Mouse (Mus musculus) heart, embryonic 16.5 days (tissue): ENCODE measurements at regions not wholly inside any gene's neighbourhood (a gene's known extent, or its start where the extent isn't known, plus 50 kb on each side); places are given as distances from the start of the nearest gene placed in this dataset.

ENCODE experiments used
- ATAC-seq: fragments of 200-750 bp; cut with Nextera tagmentation; replicated peaks from 2 replicates; pipeline ENCODE4 v1.8.0; 2017; ENCODE audit warnings: moderate number of reproducible peaks; ENCODE audit not compliant: insufficient read depth, low FRiP score; ENCODE audit errors: extremely low read depth
- H3K27ac ChIP-seq: fragments of 300-500 bp; sonication (generic); 2 replicates; pipeline ENCODE4 v1.5.1; 2014; ENCODE audit warnings: mild to moderate bottlenecking, low read length, control low read depth, moderate library complexity
- H3K27me3 ChIP-seq: fragments of 300-500 bp; sonication (generic); 2 replicates; pipeline ENCODE4 v1.6.1; 2014; ENCODE audit warnings: low read length, mixed read lengths; ENCODE audit not compliant: control insufficient read depth, insufficient read depth
- H3K36me3 ChIP-seq: fragments of 300-500 bp; sonication (generic); 2 replicates; pipeline ENCODE4 v1.6.1; 2014; ENCODE audit not compliant: control insufficient read depth, insufficient read depth
- H3K4me1 ChIP-seq: fragments of 300-500 bp; sonication (generic); 2 replicates; pipeline ENCODE4 v1.6.1; 2014; ENCODE audit warnings: low read length, mixed read lengths; ENCODE audit not compliant: control insufficient read depth, insufficient read depth
- H3K4me2 ChIP-seq: fragments of 300-500 bp; sonication (generic); 2 replicates; pipeline ENCODE4 v1.6.1; 2014; ENCODE audit warnings: low read depth, mild to moderate bottlenecking, control low read depth, low read length
- H3K4me3 ChIP-seq: fragments of 300-500 bp; sonication (generic); 2 replicates; pipeline ENCODE4 v1.5.1; 2014; ENCODE audit warnings: mild to moderate bottlenecking, control low read depth, low read length
- H3K9ac ChIP-seq: fragments of 300-500 bp; sonication (generic); 2 replicates; pipeline ENCODE4 v1.6.1; 2014; ENCODE audit warnings: low read length, control low read depth
- H3K9me3 ChIP-seq: fragments of 300-500 bp; sonication (generic); replicated peaks from 2 replicates; pipeline ENCODE4 v1.6.1; 2016; ENCODE audit warnings: low read length; ENCODE audit not compliant: control insufficient read depth
- WGBS: fragments of 180-500 bp; shearing (Covaris S2); extraction: QIAGEN DNeasy Blood & Tissue Kit; methylation state at CpG from one replicate; pipeline ENCODE4 v1.1.7; 2014; 5-methylcytosine and 5-hydroxymethylcytosine counted together

DNA sequence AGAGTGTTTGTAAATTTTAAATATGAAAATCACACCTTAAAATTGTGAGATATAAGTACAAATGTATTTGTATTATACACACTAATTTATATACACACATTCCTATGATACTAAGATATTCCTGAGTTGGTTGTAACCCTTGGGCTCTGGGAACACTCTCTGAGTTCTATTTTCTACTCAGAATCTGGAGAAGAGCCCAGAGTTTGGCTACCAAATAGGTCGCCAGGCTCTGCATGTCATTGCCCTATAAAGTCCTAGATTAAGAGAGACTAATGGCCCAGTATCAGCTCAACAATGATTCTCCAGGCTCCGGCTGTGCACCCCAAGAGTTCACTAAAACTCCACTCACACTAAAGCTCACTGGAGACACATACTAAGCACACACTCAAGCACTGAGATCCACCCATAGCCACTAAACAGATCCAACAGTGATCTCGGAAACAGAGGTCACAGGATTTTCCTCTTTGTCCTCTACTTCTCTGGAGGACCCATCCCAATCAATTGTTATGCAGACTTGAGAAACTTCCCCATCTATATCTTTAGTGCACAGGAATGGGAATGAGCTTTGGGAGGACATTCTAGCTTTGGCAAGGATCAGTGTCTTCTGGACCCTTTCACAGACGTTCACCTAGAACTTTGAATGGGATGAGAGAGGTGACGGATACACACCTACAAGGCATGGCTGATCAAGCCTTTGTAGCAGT, 238.1 kb upstream of the Nr2f2 start:
- no peaks in the 10 kb centered on the region for H3K36me3 ChIP-seq
- no peak overlapping the region for H3K4me3 ChIP-seq
- no peaks in the 10 kb centered on the region for H3K4me1 ChIP-seq
- ATAC-seq, result no peak
- no peaks in the 10 kb centered on the region for H3K9me3 ChIP-seq
- no peak overlapping the region for H3K4me2 ChIP-seq
- no peak overlapping the region for H3K9ac ChIP-seq
- H3K27me3 ChIP-seq, result no peaks in the 10 kb centered on the region
- WGBS, result 78% methylated on average over 5 of the region's 5 CpGs
- H3K27ac ChIP-seq, result no peak overlapping the region

DNA sequence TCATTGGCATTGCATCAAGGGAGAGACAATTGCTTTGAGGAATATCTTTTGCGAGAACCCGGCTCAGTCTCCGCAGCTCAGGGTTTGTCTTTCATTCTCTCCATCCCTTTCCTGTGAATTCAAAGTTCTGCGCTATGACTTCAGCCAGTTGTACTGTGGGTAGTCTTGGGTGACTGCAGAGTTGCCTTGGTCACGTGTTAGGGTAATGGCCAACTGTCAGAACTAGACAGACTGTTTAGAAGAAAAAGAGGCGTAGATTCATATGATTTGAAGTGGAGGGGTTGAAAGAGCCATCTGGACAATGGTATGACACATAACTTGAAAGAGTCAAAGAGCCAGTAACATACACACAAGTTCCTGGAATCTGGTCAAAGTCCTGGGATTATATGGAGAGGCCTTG, 226.5 kb upstream of the Nr2f2 start:
- 0 out of 2 replicates have a peak, but pooled peaks cover 2% of the 10 kb centered on the region for H3K9me3 ChIP-seq
- H3K36me3 ChIP-seq, result no peaks in the 10 kb centered on the region
- 87% methylated on average over 6 of the region's 6 CpGs for WGBS
- no peaks in the 10 kb centered on the region for H3K27me3 ChIP-seq
- H3K4me2 ChIP-seq, result no peak overlapping the region
- H3K4me1 ChIP-seq, result peaks cover 4% of the 10 kb centered on the region; the same call in 1 of the 2 replicates
- H3K4me3 ChIP-seq, result no peak overlapping the region
- H3K9ac ChIP-seq, result no peak overlapping the region
- ATAC-seq, result no peak
- H3K27ac ChIP-seq, result no peak overlapping the region

DNA sequence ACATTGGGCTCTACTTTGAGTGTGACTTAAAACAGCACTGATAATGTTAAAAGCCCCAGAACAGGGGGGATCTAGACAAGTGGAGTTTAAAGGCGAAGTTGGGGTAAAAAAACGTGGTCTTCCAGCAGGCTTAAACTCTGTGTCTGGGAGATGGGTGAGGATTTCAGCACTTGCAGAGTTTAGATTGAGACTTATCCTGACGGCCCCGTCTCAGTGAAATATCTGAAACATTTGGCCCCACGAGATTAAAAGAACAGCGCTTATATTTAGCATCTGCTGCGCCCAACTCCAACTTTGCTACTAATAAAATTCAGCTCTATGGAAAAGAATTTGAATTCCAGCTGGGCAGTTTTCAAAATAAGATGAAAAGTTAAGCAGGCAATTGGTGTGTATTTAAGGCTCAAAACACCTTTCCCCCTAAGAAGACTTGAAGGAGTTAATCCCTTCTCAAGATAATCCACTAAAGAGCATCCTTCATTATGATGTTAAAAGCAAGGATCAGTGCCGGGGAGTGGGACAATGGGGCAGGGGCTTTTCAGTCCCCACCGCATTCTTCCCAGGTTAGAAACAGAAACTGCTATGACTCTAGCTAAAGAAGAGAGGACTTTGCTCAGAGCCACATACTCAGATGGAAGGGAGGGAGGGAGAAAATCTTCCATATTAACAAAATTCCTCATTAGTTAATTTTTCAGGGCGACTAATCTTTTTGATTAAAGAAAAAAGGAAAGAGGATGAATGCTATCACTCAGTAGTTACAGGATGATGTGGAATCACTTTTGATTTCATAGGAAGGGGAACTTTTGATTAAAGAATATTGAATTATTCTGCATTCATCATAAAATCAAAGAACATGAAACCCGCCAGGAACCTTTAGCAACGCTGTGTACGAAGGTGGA, 225.1 kb upstream of the Nr2f2 start:
- WGBS, result 33% methylated on average over 13 of the region's 13 CpGs
- Histone ChIP-seq H3K9me3 (0 out of 2 replicates have a peak, but pooled peaks cover 2% of the 10 kb centered on the region), H3K27me3 (no peaks in the 10 kb centered on the region), H3K9ac (no peak overlapping the region), H3K4me2 (peak overlapping the region; percentile 30; the same call in 1 of the 2 replicates), H3K36me3 (no peaks in the 10 kb centered on the region), H3K4me3 (no peak overlapping the region), H3K27ac (no peak overlapping the region), H3K4me1 (peaks cover 4% of the 10 kb centered on the region; the same call in 1 of the 2 replicates)
- ATAC-seq, result no peak

DNA sequence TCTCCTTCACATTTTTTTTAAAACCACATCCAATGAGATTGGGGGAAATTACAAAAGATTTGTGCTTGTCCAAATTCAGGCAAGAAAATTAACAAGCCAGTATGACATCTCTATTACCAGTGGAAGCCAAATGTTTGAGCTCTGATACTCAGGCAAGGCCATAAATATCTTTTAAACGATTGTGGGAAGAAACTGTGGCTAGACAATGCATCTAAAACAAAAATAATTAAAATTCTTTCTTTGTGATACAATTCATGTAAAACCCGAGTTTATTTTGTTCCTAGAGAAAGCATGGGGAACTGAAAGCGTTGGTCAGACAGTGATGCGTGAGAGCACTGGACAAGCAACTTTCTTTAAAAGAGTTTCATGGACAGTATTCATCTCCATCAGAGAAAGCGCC, 223.2 kb upstream of the Nr2f2 start:
- 0 out of 2 replicates have a peak, but pooled peaks cover 2% of the 10 kb centered on the region for H3K9me3 ChIP-seq
- ATAC-seq, result no peak
- peaks cover 4% of the 10 kb centered on the region; the same call in 1 of the 2 replicates for H3K4me1 ChIP-seq
- no peaks in the 10 kb centered on the region for H3K36me3 ChIP-seq
- H3K27me3 ChIP-seq, result no peaks in the 10 kb centered on the region
- WGBS, result 73% methylated on average over 5 of the region's 5 CpGs
- H3K4me3 ChIP-seq, result no peak overlapping the region
- no peak overlapping the region for H3K27ac ChIP-seq
- no peak overlapping the region for H3K4me2 ChIP-seq
- H3K9ac ChIP-seq, result no peak overlapping the region

DNA sequence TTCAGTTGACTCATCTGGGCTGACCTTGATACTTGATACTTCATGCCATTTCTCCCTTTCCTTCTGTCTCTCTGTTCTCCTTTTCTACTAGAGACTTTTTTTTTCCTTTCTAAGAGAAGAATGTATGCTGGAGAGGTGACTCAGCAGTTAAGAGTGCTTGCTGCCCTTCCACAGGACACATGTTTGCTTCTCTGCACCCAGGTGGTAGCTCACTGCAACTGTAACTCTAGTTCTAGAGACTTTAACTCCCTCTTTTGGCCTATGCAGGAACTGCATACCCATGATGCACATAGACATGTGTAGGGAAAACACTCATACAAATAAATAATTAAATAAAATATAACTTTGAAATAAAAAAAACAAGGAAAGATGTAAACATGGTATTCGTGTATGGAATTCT, 221.5 kb upstream of the Nr2f2 start:
- 88% methylated on average over 1 of the region's 1 CpGs for WGBS
- Histone ChIP-seq H3K9ac (no peak overlapping the region), H3K4me2 (no peak overlapping the region), H3K4me1 (peaks cover 4% of the 10 kb centered on the region; the same call in 1 of the 2 replicates), H3K9me3 (0 out of 2 replicates have a peak, but pooled peaks cover 2% of the 10 kb centered on the region), H3K4me3 (no peak overlapping the region), H3K27me3 (no peaks in the 10 kb centered on the region), H3K27ac (no peak overlapping the region), H3K36me3 (no peaks in the 10 kb centered on the region)
- ATAC-seq, result no peak

DNA sequence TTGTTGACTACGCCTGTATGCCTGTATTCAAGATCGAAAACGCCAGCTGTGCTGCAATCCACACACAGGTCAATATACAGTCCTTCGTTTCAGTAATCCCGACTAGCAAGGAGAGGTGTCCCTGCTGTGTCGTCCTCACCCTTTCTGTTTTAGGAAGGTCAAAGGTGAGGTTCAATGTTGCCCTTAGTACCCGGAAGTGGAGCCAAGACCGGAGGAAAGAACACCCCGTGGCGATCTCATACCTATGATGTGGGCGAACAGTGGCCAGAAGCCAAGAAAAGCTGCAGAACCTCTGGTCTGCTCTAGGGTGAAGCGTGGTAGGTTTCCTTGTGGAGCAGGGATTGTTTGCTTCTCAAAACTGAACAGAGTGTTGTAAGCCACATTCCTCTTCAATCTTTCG, 217.9 kb upstream of the Nr2f2 start:
- Histone ChIP-seq H3K4me1 (no peaks in the 10 kb centered on the region), H3K4me3 (no peak overlapping the region), H3K9ac (no peak overlapping the region), H3K36me3 (no peaks in the 10 kb centered on the region), H3K4me2 (no peak overlapping the region), H3K27ac (no peak overlapping the region), H3K9me3 (0 out of 2 replicates have a peak, but pooled peaks cover 2% of the 10 kb centered on the region), H3K27me3 (no peaks in the 10 kb centered on the region)
- 66% methylated on average over 13 of the region's 13 CpGs for WGBS
- no peak for ATAC-seq

DNA sequence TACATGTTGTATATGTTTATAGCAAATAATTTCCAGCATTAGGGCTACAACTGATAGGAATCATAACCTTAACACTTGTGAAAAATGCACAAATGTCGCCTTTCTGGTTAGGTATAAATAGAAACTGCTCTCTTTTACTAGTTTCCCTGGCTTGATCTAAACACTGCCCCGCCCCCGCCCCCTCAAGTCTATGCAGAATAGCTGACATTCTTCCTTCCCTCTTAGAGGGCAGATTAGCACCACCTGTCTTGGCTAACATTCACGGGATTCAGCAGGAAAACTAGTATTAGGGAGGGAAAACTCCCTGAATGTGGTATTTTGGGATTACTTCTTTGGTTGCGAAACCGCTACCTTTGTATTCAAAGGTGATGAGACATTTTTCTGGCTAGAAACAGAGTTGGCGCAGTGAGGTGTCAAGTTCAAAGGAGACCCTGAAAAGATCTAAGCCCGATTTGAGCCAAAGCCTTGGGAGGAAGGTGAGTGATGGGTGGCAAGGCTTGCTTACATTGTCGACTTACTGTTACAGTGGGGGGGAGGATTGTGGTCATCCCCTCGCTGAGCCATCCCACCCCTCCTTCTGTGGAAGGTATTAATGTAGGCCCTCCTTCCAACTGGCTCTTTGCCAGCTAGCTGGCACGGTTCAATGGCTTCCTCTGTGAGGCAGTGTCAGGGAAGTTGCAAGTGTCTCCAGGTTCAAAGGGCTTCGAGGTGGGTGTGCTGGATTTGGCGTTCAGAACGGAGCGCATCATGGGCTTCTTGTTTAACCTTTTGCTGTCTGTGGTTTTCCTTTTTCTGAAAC, 209.8 kb upstream of the Nr2f2 start:
- Histone ChIP-seq H3K4me1 (peaks cover 8% of the 10 kb centered on the region; the same call in 1 of the 2 replicates), H3K27me3 (no peaks in the 10 kb centered on the region), H3K4me3 (no peak overlapping the region), H3K36me3 (no peaks in the 10 kb centered on the region), H3K4me2 (0 out of 2 replicates have a peak overlapping the region, but pooled peaks have one; percentile 24), H3K27ac (no peak overlapping the region), H3K9ac (no peak overlapping the region), H3K9me3 (no peaks in the 10 kb centered on the region)
- 34% methylated on average over 15 of the region's 15 CpGs for WGBS
- ATAC-seq, result peak; percentile 49; the same call in 1 of the 2 replicates

DNA sequence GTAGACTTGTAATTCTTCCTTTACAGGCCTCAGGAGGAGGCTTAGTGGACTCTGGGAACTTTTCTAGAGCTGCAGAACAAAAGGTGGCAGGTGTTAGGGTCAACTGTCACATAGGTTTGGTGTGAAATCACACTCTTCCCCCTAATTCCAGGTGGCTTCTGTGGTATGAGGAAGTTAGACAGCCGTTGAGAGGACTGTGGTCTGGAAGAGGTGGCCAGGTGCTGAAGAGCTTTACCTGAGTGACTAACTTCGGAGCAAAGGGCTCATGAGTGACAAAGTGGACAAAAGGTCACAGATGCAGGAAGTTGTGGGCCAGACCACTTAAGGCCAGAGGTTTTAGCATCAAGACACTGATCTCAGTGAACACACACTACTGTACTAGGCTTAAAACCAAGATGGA, 209.1 kb upstream of the Nr2f2 start:
- Histone ChIP-seq H3K9ac (no peak overlapping the region), H3K27me3 (no peaks in the 10 kb centered on the region), H3K4me3 (no peak overlapping the region), H3K36me3 (no peaks in the 10 kb centered on the region), H3K4me2 (no peak overlapping the region), H3K4me1 (peaks cover 8% of the 10 kb centered on the region; the same call in 1 of the 2 replicates), H3K27ac (no peak overlapping the region), H3K9me3 (no peaks in the 10 kb centered on the region)
- 57% methylated on average over 2 of the region's 2 CpGs for WGBS
- ATAC-seq, result no peak
